Mouse (Mus musculus): Measurements from ENCODE around the gene Sipa1l1. TPM values are rescaled to one million over a fixed set of nuclear protein-coding genes. Genes with fewer than 3 reads are reported as not detected.

Sipa1l1 gene
- polyA plus RNA-seq, 2 experiments, result 2.6 to 2.7 TPM

DNA sequence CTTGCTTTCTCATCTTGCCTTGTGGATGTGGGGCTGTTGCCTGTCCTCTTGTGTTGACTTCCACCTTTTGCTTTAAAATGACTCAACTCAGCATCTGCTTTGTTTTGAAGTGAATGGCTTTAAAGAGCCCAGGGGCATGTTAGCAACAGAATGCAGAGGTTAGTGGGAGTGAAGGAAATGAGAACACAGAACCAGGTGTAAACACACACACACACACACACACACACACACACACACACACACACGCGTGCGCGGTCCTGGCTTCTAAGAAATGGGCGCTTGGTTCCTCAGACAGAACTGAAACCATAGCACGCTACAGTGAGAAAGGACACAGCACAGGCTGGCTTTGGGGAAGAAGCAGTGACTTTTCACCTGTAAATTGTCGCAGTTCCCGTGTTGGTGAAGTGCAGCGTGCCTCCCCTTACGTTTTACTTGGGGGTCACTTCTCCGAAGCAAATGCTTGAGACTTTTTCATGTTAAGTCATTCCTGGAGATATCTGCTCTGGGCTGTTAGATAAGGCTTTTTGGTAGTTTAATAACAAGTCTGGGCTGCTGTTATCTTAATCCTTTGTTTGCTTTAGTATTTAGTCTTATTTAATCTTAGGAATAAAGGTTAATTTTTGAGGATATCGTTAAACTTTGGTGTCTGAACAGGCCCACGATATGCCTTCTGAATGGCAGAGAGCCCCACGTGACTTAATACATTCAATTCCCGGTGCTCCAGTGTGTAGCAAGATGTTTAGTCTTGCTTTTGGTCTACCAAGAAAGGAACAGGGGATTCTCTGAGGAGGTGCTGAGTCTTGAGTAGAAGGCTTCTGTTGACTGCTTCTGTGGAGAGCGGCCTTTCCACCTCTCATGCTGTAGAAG, 20.8 kb downstream of the Sipa1l1 start:
- WGBS (ENCODE audit: insufficient replicate concordance), result 31% methylated on average over 16 of the region's 16 CpGs
- Histone ChIP-seq H3K4me1 (replicated peaks; ENCODE audit: control insufficient read depth in 2 of 2, insufficient read depth in 2 of 2, low read length in 1 of 2) (peaks cover 11 to 51% of the 10 kb centered on the region in 2 experiments), H3K36me3 (replicated peaks; ENCODE audit: control insufficient read depth, insufficient read depth, low read depth) (no peaks in the 10 kb centered on the region), H3K27ac (no peak overlapping the region), H3K4me2 (ENCODE audit: low read depth) (peak overlapping the region; percentile 52), H3K27me3 (ENCODE audit: control insufficient read depth, insufficient read depth, low read length) (no peaks in the 10 kb centered on the region), H3K9me3 (ENCODE audit: control insufficient read depth, low read length) (no peaks in the 10 kb centered on the region), H3K9ac (replicated peaks) (peak overlapping the region; percentile 18; the same call in 1 of the 2 replicates), H3K4me3 (ENCODE audit: insufficient read depth in 1 of 2, low read depth in 2 of 2, low read length in 2 of 2) (peak overlapping the region in 1 of 2 experiments; percentile 27; a peak in 1 of 4 replicates)
- ATAC-seq (ENCODE audit: insufficient read depth), result peak; percentile 51; the same call in 1 of the 2 replicates
- DNase-seq (ENCODE audit: low read depth in 3 of 3, low spot score in 3 of 3), result no peak
- TF ChIP-seq CTCF (IDR thresholded peaks at IDR 0.05; ENCODE audit: low read depth) (no peak), EP300 (IDR thresholded peaks at IDR 0.05; ENCODE audit: low read depth) (peak; percentile 45)

DNA sequence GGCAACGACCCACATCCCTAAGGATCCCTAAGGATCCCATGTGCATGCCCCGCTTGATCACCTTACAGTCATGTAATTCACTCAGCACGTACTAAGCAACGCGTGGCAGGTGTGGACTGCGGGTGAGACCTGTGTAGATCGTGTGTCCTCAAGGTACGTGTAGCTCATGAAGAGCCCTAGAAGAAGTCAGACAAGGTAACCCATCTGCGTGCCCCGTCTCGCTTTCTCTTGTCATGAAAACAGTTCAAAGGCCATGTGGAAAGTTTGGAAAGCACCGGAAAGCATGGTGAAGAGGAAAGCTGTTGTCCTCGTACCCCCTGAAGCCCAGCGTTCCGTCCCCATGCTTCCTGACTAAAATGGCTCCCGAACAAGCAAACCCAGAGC, 21.5 kb downstream of the Sipa1l1 start:
- DNase-seq (ENCODE audit: low read depth in 3 of 3, low spot score in 3 of 3) (no peak), ATAC-seq (ENCODE audit: insufficient read depth) (no peak)
- 76% methylated on average over 16 of the region's 16 CpGs for WGBS (ENCODE audit: insufficient replicate concordance)
- Histone ChIP-seq H3K36me3 (replicated peaks; ENCODE audit: control insufficient read depth, insufficient read depth, low read depth) (no peaks in the 10 kb centered on the region), H3K4me1 (replicated peaks; ENCODE audit: control insufficient read depth in 2 of 2, insufficient read depth in 2 of 2, low read length in 1 of 2) (peaks cover 11 to 55% of the 10 kb centered on the region in 2 experiments), H3K9ac (replicated peaks) (no peak overlapping the region), H3K27ac (no peak overlapping the region), H3K4me3 (ENCODE audit: insufficient read depth in 1 of 2, low read depth in 2 of 2, low read length in 2 of 2) (no peak overlapping the region), H3K4me2 (ENCODE audit: low read depth) (no peak overlapping the region), H3K27me3 (ENCODE audit: control insufficient read depth, insufficient read depth, low read length) (no peaks in the 10 kb centered on the region), H3K9me3 (ENCODE audit: control insufficient read depth, low read length) (no peaks in the 10 kb centered on the region)
- TF ChIP-seq CTCF (IDR thresholded peaks at IDR 0.05; ENCODE audit: low read depth) (no peak), EP300 (IDR thresholded peaks at IDR 0.05; ENCODE audit: low read depth) (no peak)

DNA sequence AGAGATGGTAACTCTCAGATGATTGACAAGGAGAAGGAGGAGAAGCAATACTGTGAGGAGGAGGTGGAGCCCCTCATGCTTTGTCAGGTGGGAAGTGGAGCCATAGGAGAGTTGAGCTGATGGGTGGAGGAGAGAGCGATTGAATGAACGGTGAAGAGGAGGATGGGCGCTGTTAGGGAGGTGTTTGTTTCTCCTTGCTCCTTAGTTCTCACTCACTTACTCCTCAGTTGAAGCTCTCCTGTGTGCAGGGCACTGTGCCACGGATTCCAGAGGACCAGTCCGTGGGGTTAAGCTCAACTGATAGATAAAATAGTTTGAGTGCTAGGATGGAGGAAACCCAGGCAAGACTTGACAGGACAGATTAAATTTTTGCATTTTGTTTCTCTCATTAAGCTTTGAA, 22.6 kb downstream of the Sipa1l1 start:
- ATAC-seq (ENCODE audit: insufficient read depth), result no peak
- Histone ChIP-seq H3K9me3 (ENCODE audit: control insufficient read depth, low read length) (no peaks in the 10 kb centered on the region), H3K36me3 (replicated peaks; ENCODE audit: control insufficient read depth, insufficient read depth, low read depth) (no peaks in the 10 kb centered on the region), H3K27ac (no peak overlapping the region), H3K4me3 (ENCODE audit: insufficient read depth in 1 of 2, low read depth in 2 of 2, low read length in 2 of 2) (no peak overlapping the region), H3K4me1 (replicated peaks; ENCODE audit: control insufficient read depth in 2 of 2, insufficient read depth in 2 of 2, low read length in 1 of 2) (peaks cover 14 to 61% of the 10 kb centered on the region in 2 experiments), H3K4me2 (ENCODE audit: low read depth) (no peak overlapping the region), H3K9ac (replicated peaks) (no peak overlapping the region), H3K27me3 (ENCODE audit: control insufficient read depth, insufficient read depth, low read length) (no peaks in the 10 kb centered on the region)
- TF ChIP-seq EP300 (IDR thresholded peaks at IDR 0.05; ENCODE audit: low read depth), result no peak
- no peak for TF ChIP-seq CTCF (IDR thresholded peaks at IDR 0.05; ENCODE audit: low read depth)
- no peak for DNase-seq (ENCODE audit: low read depth in 3 of 3, low spot score in 3 of 3)
- 57% methylated on average over 5 of the region's 5 CpGs for WGBS (ENCODE audit: insufficient replicate concordance)

DNA sequence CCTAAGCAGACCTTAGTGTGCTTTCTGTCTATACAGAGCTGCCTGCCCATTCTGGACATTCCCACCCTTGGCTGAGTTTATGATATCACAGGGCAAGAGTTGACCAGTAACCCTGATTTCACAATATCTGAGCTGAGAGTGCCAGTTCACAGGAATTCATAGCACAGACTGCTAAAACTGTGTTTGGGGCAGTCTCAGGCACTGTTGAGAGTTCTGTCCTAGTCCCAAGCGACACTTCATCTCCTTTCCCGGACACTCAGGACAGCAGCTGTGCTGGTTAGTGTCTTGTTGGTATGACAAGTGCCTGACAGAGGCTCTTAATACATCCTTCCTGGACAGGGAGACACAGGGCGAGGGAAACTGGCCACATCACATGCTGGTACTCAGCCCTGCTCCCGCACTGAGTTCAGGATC, 23.5 kb downstream of the Sipa1l1 start:
- no peak overlapping the region for H3K4me2 ChIP-seq (ENCODE audit: low read depth)
- H3K9me3 ChIP-seq (ENCODE audit: control insufficient read depth, low read length), result no peaks in the 10 kb centered on the region
- 64% methylated on average over 4 of the region's 4 CpGs for WGBS (ENCODE audit: insufficient replicate concordance)
- DNase-seq (ENCODE audit: low read depth in 3 of 3, low spot score in 3 of 3) (no peak), ATAC-seq (ENCODE audit: insufficient read depth) (peak; percentile 29; the same call in 1 of the 2 replicates)
- H3K27ac ChIP-seq, result no peak overlapping the region
- H3K9ac ChIP-seq (replicated peaks), result no peak overlapping the region
- no peaks in the 10 kb centered on the region for H3K36me3 ChIP-seq (replicated peaks; ENCODE audit: control insufficient read depth, insufficient read depth, low read depth)
- no peaks in the 10 kb centered on the region for H3K27me3 ChIP-seq (ENCODE audit: control insufficient read depth, insufficient read depth, low read length)
- no peak overlapping the region for H3K4me3 ChIP-seq (ENCODE audit: insufficient read depth in 1 of 2, low read depth in 2 of 2, low read length in 2 of 2)
- TF ChIP-seq EP300 (IDR thresholded peaks at IDR 0.05; ENCODE audit: low read depth) (no peak), CTCF (IDR thresholded peaks at IDR 0.05; ENCODE audit: low read depth) (no peak)
- H3K4me1 ChIP-seq (replicated peaks; ENCODE audit: control insufficient read depth in 2 of 2, insufficient read depth in 2 of 2, low read length in 1 of 2), result peaks cover 14 to 59% of the 10 kb centered on the region in 2 experiments

DNA sequence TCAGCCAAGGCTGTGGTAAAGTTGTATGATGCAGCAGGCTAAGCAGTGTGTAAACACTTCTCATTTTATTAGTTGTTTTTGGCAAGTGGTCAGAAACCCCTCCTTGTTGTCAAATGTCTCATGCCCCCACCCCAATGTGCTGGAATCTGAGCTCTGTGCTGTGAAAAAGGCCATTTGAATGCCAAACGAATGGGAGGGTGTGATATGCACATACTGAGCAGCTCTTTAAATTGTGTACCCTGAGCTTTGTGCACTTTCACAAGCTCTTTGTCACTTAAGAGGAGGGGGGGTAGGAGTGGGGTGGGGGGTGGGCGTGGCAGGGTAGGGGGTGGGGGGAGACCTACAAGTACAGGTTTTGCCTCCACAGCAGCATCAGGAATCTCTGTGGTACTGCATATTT, 24.4 kb downstream of the Sipa1l1 start:
- DNase-seq (ENCODE audit: low read depth in 3 of 3, low spot score in 3 of 3) (no peak), ATAC-seq (ENCODE audit: insufficient read depth) (no peak)
- no peak overlapping the region for H3K4me2 ChIP-seq (ENCODE audit: low read depth)
- no peaks in the 10 kb centered on the region for H3K36me3 ChIP-seq (replicated peaks; ENCODE audit: control insufficient read depth, insufficient read depth, low read depth)
- H3K4me1 ChIP-seq (replicated peaks; ENCODE audit: control insufficient read depth in 2 of 2, insufficient read depth in 2 of 2, low read length in 1 of 2), result peaks cover 14 to 55% of the 10 kb centered on the region in 2 experiments
- H3K4me3 ChIP-seq (ENCODE audit: insufficient read depth in 1 of 2, low read depth in 2 of 2, low read length in 2 of 2), result no peak overlapping the region
- no peak for TF ChIP-seq CTCF (IDR thresholded peaks at IDR 0.05; ENCODE audit: low read depth)
- no peak for TF ChIP-seq EP300 (IDR thresholded peaks at IDR 0.05; ENCODE audit: low read depth)
- 33% methylated on average over 2 of the region's 2 CpGs for WGBS (ENCODE audit: insufficient replicate concordance)
- no peaks in the 10 kb centered on the region for H3K27me3 ChIP-seq (ENCODE audit: control insufficient read depth, insufficient read depth, low read length)
- H3K27ac ChIP-seq, result no peak overlapping the region
- H3K9me3 ChIP-seq (ENCODE audit: control insufficient read depth, low read length), result no peaks in the 10 kb centered on the region
- H3K9ac ChIP-seq (replicated peaks), result no peak overlapping the region
